Mouse (Mus musculus): ENCODE data around the gene Taf1c.

GRCm38 (mm10) chr8:119623061-119623460 is 18.0 kb upstream of the Taf1c start:
- TF ChIP-seq CTCF (conservative IDR thresholded peaks at IDR 0.05; ENCODE audit: insufficient read depth, insufficient read length, low read depth, low read length) (no peak), POLR2A (IDR thresholded peaks at IDR 0.05; ENCODE audit: low read depth, low read length) (no peak)

Measured in kidney, adult 2 months (tissue).